Mouse (Mus musculus) lung, postnatal 36 days (tissue): ENCODE data around the gene Nenf.
A peak's percentile ranks its signal among the peaks of the same experiment; 100 is the strongest.

Experiments
- DNase-seq: peaks from one replicate; pipeline ENCODE4 v3.0.0; 2022; ENCODE audit warnings: mixed read lengths

Nenf gene

GRCm38 (mm10) chr1:191318686-191319085 lies 692 bp upstream of the Nenf start:
- DNase-seq, result peak; percentile 16

- DNase-seq, result peak; percentile 32
Observed at GRCm38 (mm10) chr1:191316818-191317217, 1.2 kb downstream of the Nenf start.

- DNase-seq, result peak; percentile 53
Observed at GRCm38 (mm10) chr1:191313926-191314325, 4.1 kb downstream of the Nenf start.

GRCm38 (mm10) chr1:191313158-191313557 lies 4.8 kb downstream of the Nenf start:
- peak; percentile 34 for DNase-seq

DNA sequence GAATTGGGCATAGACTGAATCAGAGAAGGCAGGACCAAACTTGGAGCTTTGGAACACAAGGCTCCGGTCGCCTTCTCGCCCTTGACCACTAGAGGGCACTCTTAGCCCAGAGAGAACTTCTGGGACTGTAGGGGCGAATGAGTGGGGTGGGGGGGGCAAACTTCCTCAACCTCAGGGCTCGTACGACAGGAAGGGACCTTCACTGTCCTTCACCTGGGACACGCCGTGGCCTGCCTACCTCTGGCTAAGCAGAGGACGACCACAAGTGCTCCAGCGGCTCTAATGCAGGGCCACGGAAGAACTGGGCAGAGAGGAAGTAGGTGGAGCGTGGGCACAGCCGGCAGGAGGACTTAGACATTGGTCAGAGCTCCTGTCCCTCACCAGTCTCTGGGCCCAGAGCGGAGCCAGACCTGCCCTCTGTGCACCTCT lies 5.5 kb downstream of the Nenf start:
- DNase-seq, result peak; percentile 93

- DNase-seq, result no peak
Observed at GRCm38 (mm10) chr1:191311296-191311898, 6.6 kb downstream of the Nenf start.

- no peak for DNase-seq
Observed at GRCm38 (mm10) chr1:191307766-191308455, 10.1 kb downstream of the Nenf start.

DNA sequence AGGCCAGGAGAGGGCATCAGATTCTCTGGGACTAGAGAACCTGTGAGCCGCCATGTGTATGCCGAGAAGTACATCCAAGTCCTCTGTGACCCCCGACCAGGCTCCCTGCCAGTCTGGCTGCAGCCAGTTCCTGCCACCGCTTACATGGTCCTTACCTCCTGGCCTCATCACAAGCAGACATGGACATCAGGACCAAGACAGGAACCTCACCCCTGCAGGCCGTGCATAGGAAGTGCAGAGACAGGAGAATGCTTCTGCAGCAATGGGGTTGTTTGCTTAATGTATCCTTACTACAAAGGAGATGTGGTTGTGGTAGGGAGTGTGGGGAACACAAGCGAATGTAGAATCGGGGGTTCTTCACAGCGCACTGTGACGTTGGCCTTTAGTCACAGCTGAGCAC lies 11.7 kb downstream of the Nenf start:
- DNase-seq, result no peak

- DNase-seq, result no peak
Observed at GRCm38 (mm10) chr1:191305610-191306009, 12.4 kb downstream of the Nenf start.

DNA sequence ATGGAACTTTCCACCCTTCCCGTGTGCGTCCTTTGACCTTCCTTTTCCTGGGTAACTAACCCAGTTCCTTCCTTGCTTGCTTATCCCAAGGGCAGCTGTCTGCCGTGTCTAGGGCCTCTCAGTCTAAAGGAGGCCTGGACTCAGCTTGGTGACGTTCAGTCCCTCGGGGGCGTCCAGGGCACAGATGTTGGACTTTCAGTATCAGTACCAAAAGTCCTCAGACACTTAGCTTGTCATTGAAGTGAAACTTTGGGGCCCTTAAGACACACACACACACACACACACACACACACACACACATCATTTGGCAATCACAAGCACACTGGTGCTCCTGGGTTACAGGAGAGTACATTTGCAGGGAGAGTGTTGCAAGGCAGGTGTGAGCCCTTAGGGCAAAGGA lies 13.8 kb downstream of the Nenf start:
- DNase-seq, result no peak

DNA sequence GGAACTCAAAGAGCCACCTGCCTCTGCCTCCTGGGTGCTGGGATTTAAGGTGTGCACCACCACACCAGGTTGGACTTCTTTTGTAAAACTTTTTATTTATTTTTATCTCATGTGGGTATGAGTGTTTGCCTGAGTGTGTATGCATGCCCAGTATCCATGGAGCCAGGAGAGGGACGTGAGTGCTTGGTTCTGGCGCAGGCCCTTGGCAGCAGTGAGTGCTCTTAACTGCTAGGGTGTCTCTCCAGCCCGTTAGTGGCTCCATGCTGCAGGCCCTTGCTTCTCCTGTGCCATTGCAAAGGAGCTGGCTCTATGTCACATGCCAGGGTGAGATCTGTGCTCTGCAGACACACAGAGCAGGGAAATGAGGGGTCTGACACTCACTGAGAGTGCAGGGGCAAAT lies 14.3 kb downstream of the Nenf start:
- DNase-seq, result peak; percentile 82

- DNase-seq, result no peak
Observed at GRCm38 (mm10) chr1:191301903-191302302, 16.1 kb downstream of the Nenf start.

DNA sequence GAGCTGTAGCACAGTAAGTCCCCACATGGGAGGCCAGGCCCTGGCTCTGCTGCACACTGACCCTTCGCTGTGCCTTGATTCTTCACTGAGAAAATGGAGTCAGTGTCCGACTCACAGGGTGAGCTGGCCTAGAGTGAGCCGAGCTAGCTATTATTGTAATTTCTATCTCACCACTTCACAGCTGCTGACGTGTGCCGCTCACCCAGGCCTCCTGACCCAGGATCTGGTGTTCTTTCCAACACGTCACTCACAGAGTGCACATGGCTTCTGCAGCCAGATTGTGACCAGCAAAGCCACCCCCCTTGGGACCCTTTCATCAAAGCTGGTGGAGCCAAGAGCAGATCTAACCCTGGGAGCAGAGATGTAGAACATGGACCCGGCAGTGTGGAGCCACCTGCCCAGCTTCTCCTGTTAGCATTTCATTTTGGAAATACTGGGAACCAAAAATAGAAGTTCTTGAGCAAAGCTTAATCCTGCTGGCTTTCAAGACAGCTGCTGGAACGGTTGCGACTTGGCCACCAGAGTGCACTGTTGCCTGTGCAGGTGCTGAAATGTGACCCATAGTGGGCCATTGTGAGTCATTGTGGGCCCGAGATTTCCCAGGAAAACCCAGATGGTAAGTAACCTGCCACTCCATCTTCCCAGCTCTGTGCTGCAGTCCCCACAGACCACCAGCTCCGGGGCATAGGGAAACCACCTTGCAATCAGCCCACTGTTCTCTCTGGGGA lies 18.6 kb downstream of the Nenf start:
- DNase-seq, result peak; percentile 71

- no peak for DNase-seq
Observed at GRCm38 (mm10) chr1:191298304-191298703, 19.7 kb downstream of the Nenf start.

- DNase-seq, result peak; percentile 72
Observed at GRCm38 (mm10) chr1:191296445-191296844, 21.5 kb downstream of the Nenf start.

GRCm38 (mm10) chr1:191295784-191296183 lies 22.2 kb downstream of the Nenf start:
- DNase-seq, result no peak

GRCm38 (mm10) chr1:191293996-191294795 lies 23.8 kb downstream of the Nenf start:
- DNase-seq, result no peak

DNA sequence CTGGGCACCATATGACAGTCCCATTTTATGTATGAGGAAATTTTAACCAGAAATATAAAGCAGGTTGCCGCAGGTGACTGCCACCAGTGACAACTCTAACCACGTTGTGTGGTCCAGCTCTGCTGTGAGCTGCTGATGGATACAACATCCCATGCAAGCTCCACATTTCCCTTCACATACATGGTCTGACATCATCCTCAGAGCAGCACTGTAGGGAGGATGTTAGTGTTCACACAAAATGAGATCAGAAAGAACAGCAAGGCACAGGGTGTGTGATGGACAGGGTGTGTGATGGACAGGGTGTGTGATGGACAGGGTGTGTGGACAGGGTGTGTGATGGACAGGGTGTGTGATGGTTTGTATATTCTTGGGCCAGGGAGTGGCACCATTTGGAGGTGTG lies 24.9 kb downstream of the Nenf start:
- DNase-seq, result no peak

GRCm38 (mm10) chr1:191292348-191292747 lies 25.6 kb downstream of the Nenf start:
- peak; percentile 76 for DNase-seq

GRCm38 (mm10) chr1:191288762-191289161 lies 29.2 kb downstream of the Nenf start:
- peak; percentile 87 for DNase-seq

DNA sequence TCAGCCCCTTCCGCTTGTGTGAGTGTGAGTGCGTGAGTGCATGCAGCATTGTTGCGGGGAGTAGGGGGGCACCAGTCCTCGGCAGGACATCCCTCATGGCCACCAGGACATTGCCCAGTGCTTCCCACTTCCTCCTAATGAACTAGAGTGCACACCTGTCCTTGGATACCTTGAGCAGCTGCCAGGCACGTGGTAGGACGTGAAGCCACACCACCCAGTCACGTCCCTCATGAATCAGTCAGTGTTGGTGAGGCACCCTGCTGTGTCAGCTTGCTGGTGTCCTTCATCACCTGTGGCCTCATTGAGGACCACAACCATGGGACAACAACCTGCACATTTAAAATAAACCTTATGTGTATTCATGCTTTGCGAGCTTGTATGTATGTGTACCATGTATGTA lies 33.5 kb downstream of the Nenf start:
- no peak for DNase-seq

DNA sequence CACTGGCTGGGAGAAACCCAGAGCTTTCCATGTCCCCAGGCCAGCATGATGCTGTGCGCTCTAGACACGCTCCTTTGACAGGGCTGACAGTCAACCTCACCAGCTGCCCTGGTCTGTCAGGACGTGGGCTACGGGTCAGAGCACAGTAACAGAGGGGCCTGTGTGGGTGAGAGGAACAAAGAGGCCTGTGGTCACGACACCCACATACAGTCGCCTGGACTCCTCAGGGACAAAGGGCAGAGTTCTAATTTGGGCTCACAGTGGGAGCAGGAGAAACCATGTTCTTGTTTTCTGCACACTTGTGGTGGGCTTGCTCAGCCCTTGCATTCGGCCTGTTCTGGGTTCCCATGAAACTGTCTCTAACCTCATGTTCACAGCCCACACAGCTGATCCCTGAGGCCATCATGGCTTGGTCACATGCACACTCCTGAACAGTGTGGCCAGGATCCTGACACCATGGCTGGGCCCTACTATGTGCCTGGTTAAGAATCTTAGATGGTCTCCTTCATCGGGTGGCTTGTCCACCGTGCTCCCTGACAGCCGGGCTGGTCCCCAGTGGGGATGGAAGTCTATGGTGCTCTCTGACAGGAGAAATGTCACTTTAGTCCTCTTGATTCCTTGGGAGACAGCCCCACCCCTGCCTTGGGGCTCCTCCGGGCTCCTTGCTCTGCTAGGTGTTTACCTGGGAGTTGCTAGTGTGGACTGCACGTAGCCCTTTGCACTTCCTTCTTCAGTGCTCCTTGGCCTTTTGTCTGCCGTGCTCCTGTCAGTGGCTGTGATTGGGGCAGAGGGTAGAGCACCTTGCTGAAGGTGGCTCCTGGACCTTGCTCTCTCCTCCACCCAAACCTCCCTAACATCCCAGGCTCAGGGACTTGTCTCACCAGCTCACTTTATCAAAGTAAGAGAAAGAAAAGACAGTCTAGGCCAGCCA lies 34.6 kb downstream of the Nenf start:
- DNase-seq, result peak; percentile 44
